Mouse (Mus musculus): ENCODE measurements around the gene Nudc.

- no peak for TF ChIP-seq EP300 (optimal IDR thresholded peaks at IDR 0.05)
- TF ChIP-seq CTCF (IDR thresholded peaks at IDR 0.05; ENCODE audit: low read depth) = no peak
These were observed 48.2 kb downstream of the Nudc start for GRCm38 (mm10) chr4:133497461-133498159.

Measured in stomach, postnatal 0 days (tissue).